Mouse (Mus musculus) heart, adult 11 months (tissue): ENCODE measurements around the gene Igsf9.

Experiments
- DNase-seq: peaks from one replicate; pipeline ENCODE4 v3.0.0; 2022

Gene Igsf9

GRCm38 (mm10) chr1:172497428-172497827 lies 15.8 kb downstream of the Igsf9 start:
- peak; percentile 90 for DNase-seq

- peak; percentile 100 for DNase-seq
These were observed 18.3 kb downstream of the Igsf9 start, which contains the start of gene Tagln2 for GRCm38 (mm10) chr1:172499765-172500441. Gene Tagln2 (plus strand): TSS chr1:172500047.

- DNase-seq, result peak; percentile 98
These were observed 19.1 kb downstream of the Igsf9 start for GRCm38 (mm10) chr1:172500451-172501370.

GRCm38 (mm10) chr1:172501371-172502144 lies 20.0 kb downstream of the Igsf9 start:
- DNase-seq, result peak; percentile 99

GRCm38 (mm10) chr1:172502145-172503110 lies 20.8 kb downstream of the Igsf9 start:
- DNase-seq, result peak; percentile 97

GRCm38 (mm10) chr1:172503111-172503997 lies 21.8 kb downstream of the Igsf9 start:
- DNase-seq, result peak; percentile 96

GRCm38 (mm10) chr1:172504756-172505155 lies 23.2 kb downstream of the Igsf9 start:
- no peak for DNase-seq

- peak; percentile 96 for DNase-seq
These were observed 25.4 kb downstream of the Igsf9 start for GRCm38 (mm10) chr1:172507001-172507400.

- DNase-seq, result no peak
These were observed 26.1 kb downstream of the Igsf9 start for GRCm38 (mm10) chr1:172507701-172508100.

GRCm38 (mm10) chr1:172508172-172508571 lies 26.6 kb downstream of the Igsf9 start:
- no peak for DNase-seq

- no peak for DNase-seq
These were observed 27.6 kb downstream of the Igsf9 start for GRCm38 (mm10) chr1:172509235-172509634.

- DNase-seq, result peak; percentile 87
These were observed 28.4 kb downstream of the Igsf9 start for GRCm38 (mm10) chr1:172509983-172510382.

- peak; percentile 95 for DNase-seq
These were observed 28.9 kb downstream of the Igsf9 start for GRCm38 (mm10) chr1:172510421-172510972.

GRCm38 (mm10) chr1:172512962-172513361 lies 31.4 kb downstream of the Igsf9 start:
- peak; percentile 99 for DNase-seq

GRCm38 (mm10) chr1:172513525-172514212 lies 32.1 kb downstream of the Igsf9 start:
- DNase-seq, result peak; percentile 99

- DNase-seq, result no peak
These were observed 32.6 kb downstream of the Igsf9 start for GRCm38 (mm10) chr1:172514213-172514529.

- DNase-seq, result peak; percentile 97
These were observed 33.1 kb downstream of the Igsf9 start for GRCm38 (mm10) chr1:172514551-172515268.

- DNase-seq, result peak; percentile 96
These were observed 33.8 kb downstream of the Igsf9 start for GRCm38 (mm10) chr1:172515396-172515795.

- no peak for DNase-seq
These were observed 36.4 kb downstream of the Igsf9 start for GRCm38 (mm10) chr1:172518013-172518412.
